Mouse (Mus musculus) heart, adult 2 months (tissue): ENCODE data around the gene Dpm2.

Source experiments
- CTCF ChIP-seq: fragments of 200-600 bp; IDR thresholded peaks from 2 replicates; pipeline ENCODE4 v1.8.1; 2022; ENCODE audit warnings: antibody characterized with exemption, mild to moderate bottlenecking, moderate library complexity
- EP300 ChIP-seq: fragments of 200-500 bp; IDR thresholded peaks from 2 replicates; pipeline ENCODE4 v1.6.1; 2011; ENCODE audit warnings: low read depth, low read length, control low read depth; ENCODE audit not compliant: insufficient read depth
- POLR2A ChIP-seq: fragments of 200-500 bp; IDR thresholded peaks from 2 replicates; pipeline ENCODE4 v1.6.1; 2011; ENCODE audit warnings: mild to moderate bottlenecking, low read depth, low read length, control low read depth; ENCODE audit not compliant: insufficient read depth

GRCm38 (mm10) chr2:32590224-32590623, 19.6 kb downstream of the Dpm2 start:
- no peak for TF ChIP-seq POLR2A
- TF ChIP-seq CTCF: no peak
- no peak for TF ChIP-seq EP300
